Mouse (Mus musculus): ENCODE measurements around the gene Cacna1d. TPM values are rescaled to one million over a fixed set of nuclear protein-coding genes. Genes with fewer than 3 reads are reported as not detected.

Gene Cacna1d
- total and polyA plus RNA-seq, 2 experiments from 2014 or later, result 5.5 to 8.9 TPM

DNA sequence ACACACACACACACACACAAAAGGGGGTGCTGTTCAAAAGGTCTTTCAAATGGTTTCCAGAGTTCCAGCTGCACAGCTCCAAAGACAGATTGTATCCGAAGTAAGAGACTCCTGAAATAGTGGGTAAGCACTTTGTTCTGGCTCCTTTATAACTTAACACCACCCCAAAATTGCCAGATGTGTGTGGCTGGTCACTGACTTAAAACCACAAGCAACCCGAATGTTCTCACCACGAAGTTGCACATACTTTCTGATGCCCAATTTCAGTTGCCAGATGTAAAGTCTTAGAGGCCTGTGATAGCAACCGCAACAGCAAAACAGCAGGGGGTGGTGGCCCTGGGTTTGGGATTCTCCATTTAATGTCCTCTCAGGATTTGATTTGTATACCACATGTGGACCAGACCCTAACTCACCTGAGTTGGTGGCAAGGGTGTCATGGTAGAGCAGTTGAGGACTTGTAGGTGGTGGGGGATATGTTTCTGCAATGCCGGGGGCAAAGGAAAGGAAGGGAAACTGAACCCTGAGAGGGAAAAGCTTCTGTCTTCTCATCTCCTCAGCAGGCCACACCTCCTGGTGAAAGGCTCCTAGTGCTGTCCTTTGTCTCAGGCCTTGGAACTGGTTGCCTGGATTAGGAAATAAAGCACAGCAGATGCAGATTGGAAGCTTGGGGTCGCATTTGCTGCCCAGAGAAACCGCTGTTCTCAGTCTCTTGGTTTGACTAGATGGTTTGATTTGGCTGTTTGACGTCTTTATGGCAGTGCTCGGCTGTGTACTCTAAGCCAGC lies 471.3 kb downstream of the Cacna1d start:
- Histone ChIP-seq H3K4me1 (ENCODE audit: control insufficient read depth, insufficient read depth) (no peaks in the 10 kb centered on the region), H3K36me3 (replicated peaks; ENCODE audit: control insufficient read depth, insufficient read depth, low read length) (no peaks in the 10 kb centered on the region), H3K27me3 (ENCODE audit: control insufficient read depth, insufficient read depth, low read length) (no peaks in the 10 kb centered on the region), H3K27ac (ENCODE audit: low read depth) (no peak overlapping the region), H3K4me2 (ENCODE audit: low read depth, low read length) (no peak overlapping the region), H3K4me3 (ENCODE audit: low read depth, low read length) (no peak overlapping the region), H3K9me3 (replicated peaks; ENCODE audit: control insufficient read depth, low read length) (no peaks in the 10 kb centered on the region), H3K9ac (replicated peaks; ENCODE audit: low read depth, low read length) (no peak overlapping the region)
- TF ChIP-seq CTCF (IDR thresholded peaks at IDR 0.05; ENCODE audit: low read depth) (no peak), EP300 (IDR thresholded peaks at IDR 0.05; ENCODE audit: low read depth) (no peak)
- DNase-seq (ENCODE audit: low spot score), result no peak
- no peak for ATAC-seq (ENCODE audit: insufficient read depth, low read depth)
- WGBS, result 63% methylated on average over 9 of the region's 9 CpGs

DNA sequence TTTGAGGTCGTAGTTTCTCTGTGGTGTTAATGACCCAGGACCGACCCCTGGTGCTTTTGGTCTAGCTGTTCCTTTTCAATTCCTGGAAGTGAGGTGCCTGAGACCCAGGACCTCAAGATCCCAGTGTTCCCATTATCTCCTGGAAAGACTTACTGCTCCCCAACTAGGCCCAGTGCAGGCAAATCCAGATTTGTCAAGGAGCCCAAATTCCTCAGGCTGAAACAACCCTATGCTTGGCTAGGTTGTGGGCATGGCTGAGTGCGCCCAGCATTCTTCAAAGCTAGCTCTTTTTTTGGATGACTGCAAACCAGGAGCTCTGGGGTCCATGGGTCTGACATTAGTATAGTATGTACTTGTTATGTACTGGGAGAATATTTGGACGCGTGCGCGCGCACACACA lies 471.9 kb downstream of the Cacna1d start:
- Histone ChIP-seq H3K27me3 (ENCODE audit: control insufficient read depth, insufficient read depth, low read length) (no peaks in the 10 kb centered on the region), H3K4me2 (ENCODE audit: low read depth, low read length) (no peak overlapping the region), H3K9me3 (replicated peaks; ENCODE audit: control insufficient read depth, low read length) (no peaks in the 10 kb centered on the region), H3K9ac (replicated peaks; ENCODE audit: low read depth, low read length) (no peak overlapping the region), H3K27ac (ENCODE audit: low read depth) (no peak overlapping the region), H3K36me3 (replicated peaks; ENCODE audit: control insufficient read depth, insufficient read depth, low read length) (no peaks in the 10 kb centered on the region), H3K4me3 (ENCODE audit: low read depth, low read length) (no peak overlapping the region), H3K4me1 (ENCODE audit: control insufficient read depth, insufficient read depth) (no peaks in the 10 kb centered on the region)
- ATAC-seq (ENCODE audit: insufficient read depth, low read depth) (no peak), DNase-seq (ENCODE audit: low spot score) (no peak)
- TF ChIP-seq CTCF (IDR thresholded peaks at IDR 0.05; ENCODE audit: low read depth), result no peak
- TF ChIP-seq EP300 (IDR thresholded peaks at IDR 0.05; ENCODE audit: low read depth), result no peak
- WGBS, result 91% methylated on average over 8 of the region's 8 CpGs

GRCm38 (mm10) chr14:30018846-30019245 lies 472.4 kb downstream of the Cacna1d start:
- Histone ChIP-seq H3K4me3 (ENCODE audit: low read depth, low read length) (no peak overlapping the region), H3K9ac (replicated peaks; ENCODE audit: low read depth, low read length) (no peak overlapping the region), H3K27me3 (ENCODE audit: control insufficient read depth, insufficient read depth, low read length) (no peaks in the 10 kb centered on the region), H3K4me2 (ENCODE audit: low read depth, low read length) (no peak overlapping the region), H3K27ac (ENCODE audit: low read depth) (no peak overlapping the region), H3K36me3 (replicated peaks; ENCODE audit: control insufficient read depth, insufficient read depth, low read length) (no peaks in the 10 kb centered on the region), H3K4me1 (ENCODE audit: control insufficient read depth, insufficient read depth) (no peaks in the 10 kb centered on the region), H3K9me3 (replicated peaks; ENCODE audit: control insufficient read depth, low read length) (no peaks in the 10 kb centered on the region)
- ATAC-seq (ENCODE audit: insufficient read depth, low read depth), result no peak
- TF ChIP-seq CTCF (IDR thresholded peaks at IDR 0.05; ENCODE audit: low read depth) (no peak), EP300 (IDR thresholded peaks at IDR 0.05; ENCODE audit: low read depth) (no peak)
- WGBS, result 84% methylated on average over 6 of the region's 6 CpGs
- DNase-seq (ENCODE audit: low spot score), result no peak

DNA sequence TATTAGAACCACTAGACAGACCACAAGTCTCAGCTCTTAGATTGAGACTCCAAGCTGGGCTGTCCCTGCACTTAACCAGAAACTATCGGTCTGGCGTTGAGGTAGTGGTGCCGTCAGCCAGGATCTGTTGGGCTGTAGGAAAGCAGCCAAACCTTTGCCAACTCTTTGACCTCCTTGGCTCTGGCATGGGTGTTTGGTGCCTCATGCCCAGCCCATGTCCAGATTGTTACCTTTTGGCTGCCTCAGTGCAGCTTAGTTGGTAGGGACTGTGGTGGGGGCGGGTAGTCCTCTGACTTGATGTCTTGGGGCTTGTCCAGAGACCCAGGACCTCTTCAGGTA lies 472.8 kb downstream of the Cacna1d start:
- DNase-seq (ENCODE audit: low spot score), result no peak
- WGBS, result 88% methylated on average over 4 of the region's 4 CpGs
- TF ChIP-seq EP300 (IDR thresholded peaks at IDR 0.05; ENCODE audit: low read depth) (no peak), CTCF (IDR thresholded peaks at IDR 0.05; ENCODE audit: low read depth) (no peak)
- H3K4me1 ChIP-seq (ENCODE audit: control insufficient read depth, insufficient read depth), result no peaks in the 10 kb centered on the region
- H3K4me3 ChIP-seq (ENCODE audit: low read depth, low read length), result no peak overlapping the region
- no peak overlapping the region for H3K27ac ChIP-seq (ENCODE audit: low read depth)
- H3K36me3 ChIP-seq (replicated peaks; ENCODE audit: control insufficient read depth, insufficient read depth, low read length), result no peaks in the 10 kb centered on the region
- ATAC-seq (ENCODE audit: insufficient read depth, low read depth), result no peak
- no peaks in the 10 kb centered on the region for H3K9me3 ChIP-seq (replicated peaks; ENCODE audit: control insufficient read depth, low read length)
- no peaks in the 10 kb centered on the region for H3K27me3 ChIP-seq (ENCODE audit: control insufficient read depth, insufficient read depth, low read length)
- H3K9ac ChIP-seq (replicated peaks; ENCODE audit: low read depth, low read length), result no peak overlapping the region
- H3K4me2 ChIP-seq (ENCODE audit: low read depth, low read length), result no peak overlapping the region

DNA sequence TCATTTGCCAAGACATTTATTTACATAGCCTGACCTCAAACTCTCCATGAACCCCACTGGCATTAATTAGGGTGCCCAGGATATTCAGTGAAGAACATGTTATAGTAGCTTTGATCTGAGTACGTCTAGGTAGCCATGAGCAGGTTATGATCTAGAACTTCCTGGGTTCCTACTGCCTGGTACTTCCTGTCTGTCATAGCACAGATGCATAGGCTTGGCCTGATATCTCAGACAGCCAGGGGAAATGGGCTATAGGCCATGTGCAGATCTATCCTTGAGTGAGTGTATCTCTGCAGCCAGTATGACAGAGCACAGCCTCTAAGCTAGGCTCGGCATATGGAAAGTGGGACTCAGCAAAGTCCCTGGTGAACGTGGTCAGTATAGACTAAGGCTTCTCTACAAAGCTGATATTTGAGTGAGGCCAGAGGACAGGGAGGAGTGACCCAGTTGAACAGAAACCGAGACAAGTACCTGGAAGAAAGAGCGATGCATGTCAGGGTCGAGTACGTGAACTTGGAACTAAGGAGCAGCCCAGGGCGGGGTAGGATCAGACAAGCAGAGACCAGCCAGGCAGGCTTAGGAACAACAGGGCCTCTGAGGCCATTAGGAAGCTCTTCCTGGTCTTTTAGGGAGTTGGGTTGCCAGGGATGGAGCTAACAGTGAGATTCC lies 473.3 kb downstream of the Cacna1d start:
- TF ChIP-seq EP300 (IDR thresholded peaks at IDR 0.05; ENCODE audit: low read depth), result no peak
- no peak for TF ChIP-seq CTCF (IDR thresholded peaks at IDR 0.05; ENCODE audit: low read depth)
- Histone ChIP-seq H3K4me2 (ENCODE audit: low read depth, low read length) (no peak overlapping the region), H3K27ac (ENCODE audit: low read depth) (no peak overlapping the region), H3K27me3 (ENCODE audit: control insufficient read depth, insufficient read depth, low read length) (no peaks in the 10 kb centered on the region), H3K36me3 (replicated peaks; ENCODE audit: control insufficient read depth, insufficient read depth, low read length) (no peaks in the 10 kb centered on the region), H3K9me3 (replicated peaks; ENCODE audit: control insufficient read depth, low read length) (no peaks in the 10 kb centered on the region), H3K9ac (replicated peaks; ENCODE audit: low read depth, low read length) (no peak overlapping the region), H3K4me1 (ENCODE audit: control insufficient read depth, insufficient read depth) (no peaks in the 10 kb centered on the region), H3K4me3 (ENCODE audit: low read depth, low read length) (no peak overlapping the region)
- DNase-seq (ENCODE audit: low spot score) (no peak), ATAC-seq (ENCODE audit: insufficient read depth, low read depth) (no peak)
- WGBS, result 78% methylated on average over 8 of the region's 8 CpGs

Data from heart, postnatal 0 days (tissue).